Mouse (Mus musculus): ENCODE measurements around the gene Nfx1.

GRCm38 (mm10) chr4:41074461-41074860 lies 103.8 kb downstream of the Nfx1 start:
- TF ChIP-seq CTCF (IDR thresholded peaks at IDR 0.05; ENCODE audit: low read depth, low read length): no peak
- TF ChIP-seq POLR2A (IDR thresholded peaks at IDR 0.05; ENCODE audit: borderline replicate concordance, low read depth, low read length): no peak

Data from bone marrow macrophage, adult 2 months (primary cell).